Mouse (Mus musculus) intestine, embryonic 16.5 days (tissue): ENCODE results near the gene Suv39h2. TPM values are rescaled to one million over a fixed set of nuclear protein-coding genes. Genes with fewer than 3 reads are reported as not detected.
A peak's percentile ranks its signal among the peaks of the same experiment; 100 is the strongest.

Source experiments
- ATAC-seq: fragments of 200-750 bp; cut with Nextera tagmentation; 2 replicates; pipeline ENCODE4 v1.8.0; 2017; ENCODE audit warnings: moderate TSS enrichment, moderate library complexity
- H3K27ac ChIP-seq: fragments of 300-500 bp; sonication (generic); 2 replicates; pipeline ENCODE4 v1.5.1; 2014; ENCODE audit warnings: mild to moderate bottlenecking, low read length
- H3K27me3 ChIP-seq: fragments of 300-500 bp; sonication (generic); replicated peaks from 2 replicates; pipeline ENCODE4 v1.6.1; 2014; ENCODE audit warnings: low read length, control low read depth, mixed read lengths; ENCODE audit not compliant: control insufficient read depth, insufficient read depth
- H3K36me3 ChIP-seq: fragments of 300-500 bp; sonication (generic); 2 replicates; pipeline ENCODE4 v1.6.1; 2014; ENCODE audit warnings: low read length, control low read depth; ENCODE audit not compliant: control insufficient read depth, insufficient read depth
- H3K4me1 ChIP-seq: fragments of 300-500 bp; sonication (generic); 2 replicates; pipeline ENCODE4 v1.6.1; 2014; ENCODE audit warnings: low read length, control low read depth, mixed read lengths; ENCODE audit not compliant: control insufficient read depth, insufficient read depth
- H3K4me2 ChIP-seq: fragments of 300-500 bp; sonication (generic); 2 replicates; pipeline ENCODE4 v1.6.1; 2014; ENCODE audit warnings: low read depth, low read length, control low read depth
- H3K4me3 ChIP-seq: fragments of 300-500 bp; sonication (generic); 2 replicates; pipeline ENCODE4 v1.5.1; 2014; ENCODE audit warnings: mild to moderate bottlenecking, low read length
- H3K9ac ChIP-seq: fragments of 300-500 bp; sonication (generic); 2 replicates; pipeline ENCODE4 v1.6.1; 2014; ENCODE audit warnings: low read depth, low read length
- H3K9me3 ChIP-seq: fragments of 300-500 bp; sonication (generic); 2 replicates; pipeline ENCODE4 v1.6.1; 2016; ENCODE audit warnings: low read length, control low read depth; ENCODE audit not compliant: control insufficient read depth
- WGBS: fragments of 180-500 bp; shearing (Covaris S2); extraction: QIAGEN DNeasy Blood & Tissue Kit; methylation state at CpG from one replicate; pipeline ENCODE4 v1.1.7; 2014; 5-methylcytosine and 5-hydroxymethylcytosine counted together
- polyA plus RNA-seq: library from polyadenylated mRNA; unstranded; fragments of >200 nt; fragmentation: Nextera tagmentation; extraction: Ambion mirVana; gene quantifications from 2 replicates; pipeline ENCODE4 v1.2.1, GENCODE M21; 2015

The Suv39h2 gene
- polyA plus RNA-seq, 1 experiment from 2014 or later = 8.3 TPM

DNA sequence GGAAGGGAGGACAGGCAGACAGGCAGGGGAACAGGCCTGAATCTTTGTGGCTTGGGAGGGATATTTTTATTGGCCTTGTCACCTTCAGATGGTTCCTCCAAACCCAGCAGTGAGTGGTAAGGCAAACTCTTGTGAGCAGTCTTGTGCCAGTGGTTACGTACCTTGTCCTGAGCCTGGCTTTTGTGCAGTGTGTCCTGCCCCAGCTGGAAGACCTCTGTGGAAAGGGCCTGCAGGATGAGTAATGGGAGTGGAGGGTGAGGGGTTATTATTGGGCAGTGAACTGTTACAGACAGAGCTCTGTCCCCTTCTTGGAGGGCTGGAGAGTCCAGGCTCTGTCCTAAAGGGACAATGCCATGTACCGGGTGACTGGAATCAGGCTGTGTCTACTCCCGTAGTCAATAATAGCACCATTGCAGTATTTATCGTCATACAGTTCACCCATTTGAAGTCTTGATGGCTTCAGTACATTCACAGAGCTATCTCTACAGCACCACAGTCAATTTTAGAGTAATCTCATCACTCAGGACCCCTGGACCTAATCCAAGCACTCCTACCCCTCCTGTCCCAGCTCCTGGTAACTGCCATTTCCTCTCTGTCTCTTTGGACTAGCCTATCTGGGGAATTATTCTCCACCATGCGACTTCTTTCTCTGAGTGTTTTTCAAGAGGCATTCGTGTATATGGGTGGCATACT lies 39.3 kb downstream of the Suv39h2 start:
- H3K27ac ChIP-seq = no peak overlapping the region
- no peak for ATAC-seq
- 86% methylated on average over 6 of the region's 6 CpGs for WGBS

DNA sequence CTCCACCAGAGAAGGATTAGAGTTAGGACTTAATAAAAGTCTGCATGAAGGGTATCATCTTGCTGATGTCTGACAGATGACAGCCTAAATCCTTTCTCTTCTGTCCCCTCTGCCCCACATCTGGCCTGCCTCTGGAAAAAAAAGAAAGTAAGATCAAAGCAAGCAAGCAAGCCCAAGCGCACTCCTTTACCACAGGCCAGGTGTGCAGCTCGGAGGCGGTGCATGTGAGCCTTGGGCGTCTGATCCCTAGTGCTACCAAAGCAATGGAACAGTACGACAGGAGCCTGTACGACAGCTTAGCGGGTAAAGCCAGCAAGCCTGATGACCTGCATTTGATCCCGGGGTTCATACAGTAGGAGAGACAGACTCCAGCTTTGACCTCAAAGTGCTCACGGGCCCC lies 43.9 kb downstream of the Suv39h2 start:
- Histone ChIP-seq H3K4me2 (no peak overlapping the region), H3K9ac (no peak overlapping the region), H3K4me1 (no peaks in the 10 kb centered on the region), H3K36me3 (no peaks in the 10 kb centered on the region), H3K4me3 (no peak overlapping the region), H3K27ac (no peak overlapping the region), H3K9me3 (no peaks in the 10 kb centered on the region), H3K27me3 (no peaks in the 10 kb centered on the region)
- 84% methylated on average over 9 of the region's 9 CpGs for WGBS
- no peak for ATAC-seq

More for the DNA sequence above, 39.3 kb downstream of the Suv39h2 start:
- H3K4me3 ChIP-seq = no peak overlapping the region
- no peaks in the 10 kb centered on the region for H3K27me3 ChIP-seq
- H3K36me3 ChIP-seq = no peaks in the 10 kb centered on the region
- H3K4me2 ChIP-seq = no peak overlapping the region
- H3K4me1 ChIP-seq = no peaks in the 10 kb centered on the region
- H3K9me3 ChIP-seq = no peaks in the 10 kb centered on the region
- no peak overlapping the region for H3K9ac ChIP-seq

DNA sequence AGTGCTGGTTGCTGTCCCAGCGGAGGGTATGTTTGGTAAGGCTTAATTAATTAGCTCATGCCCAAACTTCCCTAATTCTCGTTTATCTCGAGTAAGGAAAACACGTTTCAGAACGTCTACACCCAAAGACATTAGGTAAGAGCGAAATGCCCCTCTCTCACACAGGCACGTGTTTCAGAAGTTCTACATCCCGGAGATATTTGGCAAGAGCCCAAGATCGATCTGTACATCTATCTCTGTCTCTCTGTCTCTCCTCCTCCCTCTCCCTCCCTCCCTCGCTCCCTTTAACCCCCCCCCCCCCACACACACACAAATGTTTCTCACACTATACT lies 50.3 kb downstream of the Suv39h2 start:
- Histone ChIP-seq H3K27ac (no peak overlapping the region), H3K4me3 (peak overlapping the region; percentile 67), H3K27me3 (no peaks in the 10 kb centered on the region; the same call in 1 of the 2 replicates), H3K9ac (peak overlapping the region; percentile 70), H3K4me2 (peak overlapping the region; percentile 83), H3K4me1 (0 out of 2 replicates have a peak, but pooled peaks cover 9% of the 10 kb centered on the region), H3K9me3 (no peaks in the 10 kb centered on the region), H3K36me3 (no peaks in the 10 kb centered on the region)
- ATAC-seq = no peak; the same call in 1 of the 2 replicates
- WGBS = 3% methylated on average over 9 of the region's 10 CpGs

DNA sequence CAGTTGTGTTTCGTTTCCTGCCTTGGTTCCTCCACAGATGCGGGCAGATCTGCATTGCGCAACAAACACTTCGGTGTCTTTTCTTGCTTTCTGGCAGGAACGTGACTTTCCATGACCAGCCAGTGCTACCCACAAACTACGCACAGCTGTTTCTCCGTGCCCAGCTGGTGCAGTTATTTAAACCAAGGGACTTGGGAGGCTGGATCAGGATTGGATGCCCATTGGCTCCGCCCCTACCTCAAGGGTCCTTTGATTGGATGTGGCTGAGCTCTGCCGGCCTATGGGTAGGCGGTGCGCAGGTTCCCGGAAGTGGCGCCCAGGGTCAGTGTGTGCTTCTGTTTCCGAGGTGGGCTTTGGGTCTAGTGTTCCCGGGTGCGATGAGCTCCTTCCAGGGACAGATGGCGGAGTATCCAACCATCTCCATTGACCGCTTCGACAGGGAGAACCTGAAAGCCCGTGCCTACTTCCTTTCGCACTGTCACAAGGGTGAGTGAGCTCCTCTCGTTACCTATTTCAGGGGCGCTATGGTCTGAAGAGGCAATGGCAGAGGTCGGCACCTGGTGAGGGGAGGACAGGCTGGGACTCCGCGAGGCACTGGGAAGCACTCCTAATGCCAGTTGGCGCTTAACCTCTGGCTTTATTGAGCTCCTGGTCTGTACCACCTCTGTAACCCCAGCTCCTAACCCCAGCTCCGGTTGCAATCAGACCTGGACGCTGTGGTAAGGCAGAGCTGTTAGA lies 50.8 kb downstream of the Suv39h2 start, which contains the start of gene Dclre1c:
TSS of gene Dclre1c (plus strand) at position 291 of the 738 bp plus-strand sequence.
- WGBS = 1% methylated on average over 29 of the region's 29 CpGs
- Histone ChIP-seq H3K4me3 (peak within 1 kb of the TSS; percentile 67), H3K27ac (no peak within 1 kb of the TSS), H3K27me3 (no peaks in the 10 kb centered on the region; the same call in 1 of the 2 replicates), H3K9me3 (no peaks in the 10 kb centered on the region), H3K4me2 (peak within 1 kb of the TSS; percentile 83), H3K36me3 (no peaks in the 10 kb centered on the region), H3K9ac (peak within 1 kb of the TSS; percentile 70), H3K4me1 (0 out of 2 replicates have a peak, but pooled peaks cover 9% of the 10 kb centered on the region)
- peak; percentile 99 for ATAC-seq

DNA sequence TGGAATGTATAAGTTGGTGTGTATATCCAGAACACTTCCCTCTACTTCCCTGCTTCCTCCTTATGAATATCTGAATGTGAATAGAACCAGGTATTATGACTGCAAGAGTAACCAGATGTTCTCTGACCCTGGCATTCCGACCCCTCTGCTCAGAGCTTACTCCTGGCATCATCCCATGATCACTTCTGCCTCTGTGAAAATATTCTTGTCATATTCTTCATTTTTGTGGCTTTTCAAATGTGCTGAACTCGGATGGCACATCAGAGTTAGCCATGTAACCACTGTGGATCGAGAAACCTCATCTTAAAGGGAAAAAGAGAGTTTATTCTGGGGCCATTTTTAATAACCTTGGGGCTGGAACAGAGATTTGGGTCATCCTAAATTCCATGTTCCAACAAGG lies 52.3 kb downstream of the Suv39h2 start, which contains the start of gene Meig1:
TSS of gene Meig1 (minus strand) at position 101 of the 400 bp plus-strand sequence.
- H3K4me2 ChIP-seq = peak within 1 kb of the TSS; percentile 83; the same call in 1 of the 2 replicates
- H3K9ac ChIP-seq = no peak within 1 kb of the TSS
- H3K4me3 ChIP-seq = no peak within 1 kb of the TSS
- no peaks in the 10 kb centered on the region for H3K36me3 ChIP-seq
- H3K27me3 ChIP-seq = no peaks in the 10 kb centered on the region; the same call in 1 of the 2 replicates
- H3K9me3 ChIP-seq = no peaks in the 10 kb centered on the region
- WGBS = 67% methylated on average over 3 of the region's 3 CpGs
- ATAC-seq = no peak
- no peak within 1 kb of the TSS for H3K27ac ChIP-seq
- H3K4me1 ChIP-seq = 0 out of 2 replicates have a peak, but pooled peaks cover 9% of the 10 kb centered on the region

DNA sequence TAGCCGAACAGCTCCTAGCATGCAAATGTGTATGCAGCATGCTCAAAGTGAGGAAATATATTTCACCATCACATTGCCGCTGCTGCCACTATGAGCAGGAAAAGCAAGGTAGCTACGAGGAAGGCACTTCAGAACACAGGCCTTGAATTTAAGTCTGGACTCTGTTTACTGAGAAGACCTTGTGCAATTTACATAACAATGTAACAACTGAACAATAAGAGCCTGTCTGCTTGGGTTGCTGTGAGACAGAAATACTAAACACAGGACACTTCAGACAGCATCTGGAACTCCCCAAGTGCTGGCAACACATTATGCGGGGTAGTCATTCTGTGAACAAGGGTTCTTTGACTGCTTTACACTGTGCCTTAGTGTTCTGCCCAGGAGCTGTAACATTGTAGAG lies 54.7 kb downstream of the Suv39h2 start:
- Histone ChIP-seq H3K4me2 (no peak overlapping the region), H3K9ac (no peak overlapping the region), H3K9me3 (no peaks in the 10 kb centered on the region), H3K27ac (no peak overlapping the region), H3K4me3 (no peak overlapping the region), H3K4me1 (0 out of 2 replicates have a peak, but pooled peaks cover 9% of the 10 kb centered on the region), H3K27me3 (no peaks in the 10 kb centered on the region; the same call in 1 of the 2 replicates), H3K36me3 (no peaks in the 10 kb centered on the region)
- WGBS = 53% methylated on average over 4 of the region's 4 CpGs
- ATAC-seq = no peak

DNA sequence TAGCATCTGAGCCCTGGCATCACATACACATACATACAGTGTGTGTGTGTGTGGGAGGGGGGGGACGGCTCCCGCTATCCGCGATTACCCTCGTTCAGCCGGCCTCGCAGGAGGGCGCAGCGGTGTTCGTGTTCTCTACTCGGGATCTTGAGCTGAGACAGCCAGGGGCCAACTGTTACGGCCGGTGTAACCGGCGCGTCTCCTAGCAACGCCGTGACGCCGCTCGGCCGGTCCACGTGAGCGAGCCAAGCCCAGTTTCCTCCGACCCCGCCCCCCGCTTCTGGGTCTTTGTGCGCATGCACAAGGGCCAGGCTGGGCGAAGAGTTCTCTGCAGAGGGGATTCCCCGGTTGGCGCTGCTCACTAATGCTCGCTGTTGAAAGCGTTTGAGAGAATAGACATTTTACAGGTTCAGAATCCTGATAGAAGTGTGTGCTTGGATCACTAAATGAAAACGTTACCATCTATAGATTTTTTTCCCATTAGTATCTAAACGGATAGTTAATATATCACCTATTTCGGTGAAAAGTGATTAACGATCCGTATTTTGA lies 55.9 kb downstream of the Suv39h2 start:
- peak overlapping the region; percentile 76 for H3K4me2 ChIP-seq
- H3K9me3 ChIP-seq = no peaks in the 10 kb centered on the region
- 0 out of 2 replicates have a peak overlapping the region, but pooled peaks have one; percentile 43 for H3K9ac ChIP-seq
- ATAC-seq = peak; percentile 96
- no peaks in the 10 kb centered on the region for H3K36me3 ChIP-seq
- WGBS = under 1% methylated on average over 38 of the region's 38 CpGs
- H3K27ac ChIP-seq = no peak overlapping the region
- H3K4me3 ChIP-seq = peak overlapping the region; percentile 53
- H3K27me3 ChIP-seq = no peaks in the 10 kb centered on the region; the same call in 1 of the 2 replicates
- 0 out of 2 replicates have a peak, but pooled peaks cover 3% of the 10 kb centered on the region for H3K4me1 ChIP-seq

DNA sequence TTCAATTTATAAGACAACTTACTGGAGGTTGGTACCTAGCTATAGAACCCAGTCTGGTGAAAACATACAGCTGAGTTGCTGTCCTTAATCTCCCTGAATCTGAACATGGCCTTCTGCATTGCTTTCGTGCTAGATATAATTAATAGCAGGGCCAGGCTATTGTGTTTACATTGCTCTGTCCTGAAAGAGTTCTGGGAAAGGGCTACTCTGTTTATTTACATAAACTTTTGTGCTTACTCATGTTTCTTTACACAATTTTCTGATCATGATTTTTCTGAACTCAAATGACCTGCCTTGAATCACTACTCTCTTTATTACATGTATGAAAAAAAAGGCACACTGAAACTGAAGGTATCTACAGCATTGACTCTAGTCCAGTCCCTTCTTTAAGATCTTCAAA lies 59.2 kb downstream of the Suv39h2 start:
- 42% methylated on average over 1 of the region's 1 CpGs for WGBS
- no peak for ATAC-seq
- Histone ChIP-seq H3K36me3 (no peaks in the 10 kb centered on the region), H3K4me2 (no peak overlapping the region), H3K27ac (no peak overlapping the region), H3K4me3 (no peak overlapping the region), H3K27me3 (no peaks in the 10 kb centered on the region; the same call in 1 of the 2 replicates), H3K9me3 (no peaks in the 10 kb centered on the region), H3K4me1 (no peaks in the 10 kb centered on the region), H3K9ac (no peak overlapping the region)

DNA sequence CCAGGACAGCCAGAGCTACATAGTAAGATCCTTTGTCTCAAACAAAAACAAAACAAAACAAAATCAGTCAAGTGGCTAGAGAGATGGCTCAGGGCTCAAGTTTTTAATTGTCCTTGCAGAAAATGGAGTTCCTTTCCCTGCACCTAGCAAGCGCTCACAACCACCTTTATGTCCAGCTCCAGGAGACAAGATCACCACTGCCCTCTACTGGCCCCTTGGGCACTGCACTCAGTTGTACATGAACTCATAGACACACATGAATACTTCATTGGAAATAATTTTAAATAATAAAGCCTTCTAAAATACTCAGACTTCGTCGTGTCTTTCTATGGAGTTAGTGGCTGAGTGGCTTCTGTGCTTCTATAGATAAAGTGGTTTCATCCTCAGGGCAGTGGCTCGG lies 60.6 kb downstream of the Suv39h2 start:
- H3K27ac ChIP-seq = no peak overlapping the region
- 46% methylated on average over 4 of the region's 4 CpGs for WGBS

More for the DNA sequence above, 60.6 kb downstream of the Suv39h2 start:
- ATAC-seq = no peak
- Histone ChIP-seq H3K4me2 (no peak overlapping the region), H3K9me3 (no peaks in the 10 kb centered on the region), H3K4me1 (no peaks in the 10 kb centered on the region), H3K4me3 (no peak overlapping the region), H3K36me3 (no peaks in the 10 kb centered on the region), H3K9ac (no peak overlapping the region), H3K27me3 (no peaks in the 10 kb centered on the region; the same call in 1 of the 2 replicates)
